Mouse (Mus musculus): ENCODE results near the gene Itga2.

GRCm38 (mm10) chr13:114838535-114838990 lies 93.3 kb downstream of the Itga2 start:
- TF ChIP-seq CTCF (IDR thresholded peaks at IDR 0.05; ENCODE audit: control insufficient read depth, insufficient read depth, insufficient read length) (no peak), MYOG (IDR thresholded peaks at IDR 0.05; ENCODE audit: control insufficient read depth, extremely low read depth, insufficient read length) (no peak), FOSL1 (IDR thresholded peaks at IDR 0.05; ENCODE audit: insufficient read depth, low read length, poor library complexity, severe bottlenecking) (no peak)

Measured in C2C12 (cell line).